Mouse (Mus musculus) gastrocnemius, adult 18-20 months (tissue): ENCODE data around the gene Ston1. TPM values are rescaled to one million over a fixed set of nuclear protein-coding genes. Genes with fewer than 3 reads are reported as not detected.
A peak's percentile ranks its signal among the peaks of the same experiment; 100 is the strongest.

Source experiments
- DNase-seq: peaks from one replicate; pipeline ENCODE4 v3.0.0; 2021; ENCODE audit warnings: low spot score
- total RNA-seq, 2 experiments: library from RNA; stranded (reverse); gene quantifications; 2 replicates each; pipeline ENCODE4 v1.2.3; 2021

Ston1 gene
- total RNA-seq, 2 experiments from 2014 or later: 5.1 to 6.2 TPM

DNA sequence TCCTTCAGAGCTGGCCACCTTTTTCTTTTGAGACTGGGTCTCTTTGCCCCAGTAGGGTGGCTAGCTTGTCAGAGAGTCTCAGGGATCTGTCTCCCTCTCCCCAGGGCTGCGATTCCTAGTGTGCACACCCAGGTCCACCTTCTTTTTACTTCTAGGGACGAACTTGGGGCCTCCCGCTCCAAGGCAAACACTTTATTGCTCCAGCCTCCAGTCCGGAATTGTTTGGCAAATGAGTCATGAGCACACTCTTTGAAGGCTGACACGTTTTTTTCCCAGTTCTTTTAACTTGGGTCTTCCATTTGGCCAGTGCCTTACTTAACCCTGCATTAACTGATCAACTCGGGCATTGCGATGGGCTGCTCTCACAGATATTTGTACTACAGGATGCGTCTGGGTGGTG, 14.1 kb upstream of the Ston1 start:
- no peak for DNase-seq

DNA sequence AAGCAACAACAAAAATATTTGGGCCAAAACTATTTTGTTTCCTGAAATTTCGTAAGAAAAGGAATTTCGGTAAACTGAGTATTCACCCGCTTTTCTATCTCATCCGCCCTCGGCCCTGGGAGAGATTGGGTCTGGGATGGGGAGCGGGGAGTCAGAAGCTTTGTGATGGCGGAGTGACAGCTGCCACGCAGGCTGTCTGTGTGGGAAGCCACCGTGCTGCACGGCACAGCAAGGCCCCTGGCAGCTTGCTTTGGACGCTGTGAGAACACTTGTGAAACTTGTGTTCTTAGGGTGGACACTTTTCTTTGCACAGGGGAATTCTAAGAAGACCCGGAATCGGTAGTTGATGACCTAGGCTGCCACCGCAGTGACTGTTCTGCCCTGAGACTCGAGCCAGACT, 10.1 kb upstream of the Ston1 start:
- no peak for DNase-seq

DNA sequence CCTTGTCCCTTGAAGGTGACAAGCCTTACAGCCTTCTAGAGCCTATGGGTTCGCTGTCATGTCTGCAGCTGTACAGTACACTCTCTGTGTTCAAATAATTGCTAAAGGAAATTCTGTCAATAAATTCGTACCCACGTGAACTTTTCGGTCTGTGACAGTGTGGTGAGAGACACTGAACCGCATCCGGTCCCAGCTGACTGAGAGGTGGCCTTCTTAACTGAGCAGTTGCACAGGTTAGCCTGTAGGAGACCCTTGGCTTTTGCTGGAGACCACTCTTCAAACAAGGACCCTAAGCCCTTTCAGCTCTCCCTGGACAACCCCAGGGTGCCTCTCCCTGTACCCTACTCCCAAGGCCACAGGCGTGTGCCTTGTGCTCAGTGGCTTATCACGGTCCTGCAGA, 9.3 kb upstream of the Ston1 start:
- DNase-seq: no peak

DNA sequence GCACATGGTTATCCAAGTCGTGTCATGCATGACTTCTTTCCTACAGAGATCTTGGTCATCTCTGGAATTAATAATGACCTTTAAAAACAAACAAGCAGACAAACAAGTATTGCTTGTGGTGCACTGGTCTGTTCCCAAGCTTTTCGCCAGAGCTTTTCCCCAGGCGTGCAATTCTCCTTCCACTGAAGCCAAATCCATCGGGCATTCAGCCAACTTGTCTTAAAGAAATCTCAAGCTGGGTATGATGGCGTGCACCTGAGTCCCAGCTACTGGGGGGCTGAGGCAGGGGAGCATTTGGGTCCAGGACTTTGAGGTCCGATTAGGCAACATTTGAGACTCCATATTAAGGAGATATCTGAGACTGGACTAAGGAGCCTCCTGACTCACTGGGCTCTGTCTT, 7.2 kb upstream of the Ston1 start:
- no peak for DNase-seq

DNA sequence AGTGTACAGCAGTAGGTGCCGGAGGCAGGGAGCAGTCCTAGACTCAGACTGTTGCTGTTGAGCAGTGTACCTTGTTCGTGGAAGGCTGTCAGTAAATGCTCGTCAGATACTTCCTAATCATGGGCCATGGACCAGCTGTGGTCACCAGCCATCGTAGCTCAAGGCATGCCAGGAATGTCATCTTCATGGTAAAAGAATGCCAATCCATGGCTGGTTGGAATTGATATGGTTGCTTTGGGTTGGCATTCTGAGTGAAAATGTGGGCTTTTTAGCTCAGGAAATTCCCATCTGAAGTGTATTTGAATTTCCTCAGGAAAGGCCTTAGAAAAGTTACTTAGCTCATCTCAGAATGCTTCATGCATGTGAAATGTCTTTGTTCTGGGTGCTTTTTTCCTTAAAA, 2.4 kb upstream of the Ston1 start:
- DNase-seq: no peak

DNA sequence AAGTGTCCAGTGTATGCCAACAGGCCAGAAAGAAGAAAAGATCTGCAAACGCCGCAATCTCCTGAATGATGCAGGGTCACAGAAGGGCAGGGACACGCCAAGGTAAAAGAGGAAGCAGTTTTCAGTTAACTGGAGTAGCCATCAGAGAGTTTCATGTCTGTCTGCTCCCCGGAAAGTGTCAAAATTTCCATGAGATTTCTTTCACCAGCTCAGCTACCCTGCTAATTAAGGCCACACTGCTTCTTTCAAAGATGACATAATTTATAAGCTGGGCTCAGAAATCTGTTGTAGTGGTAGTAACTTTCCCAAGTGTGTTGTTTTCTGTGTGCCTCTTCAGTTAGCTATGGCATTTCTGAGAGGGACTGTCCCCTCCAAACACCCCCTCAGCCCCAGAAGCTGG, 1.4 kb upstream of the Ston1 start:
- no peak for DNase-seq

DNA sequence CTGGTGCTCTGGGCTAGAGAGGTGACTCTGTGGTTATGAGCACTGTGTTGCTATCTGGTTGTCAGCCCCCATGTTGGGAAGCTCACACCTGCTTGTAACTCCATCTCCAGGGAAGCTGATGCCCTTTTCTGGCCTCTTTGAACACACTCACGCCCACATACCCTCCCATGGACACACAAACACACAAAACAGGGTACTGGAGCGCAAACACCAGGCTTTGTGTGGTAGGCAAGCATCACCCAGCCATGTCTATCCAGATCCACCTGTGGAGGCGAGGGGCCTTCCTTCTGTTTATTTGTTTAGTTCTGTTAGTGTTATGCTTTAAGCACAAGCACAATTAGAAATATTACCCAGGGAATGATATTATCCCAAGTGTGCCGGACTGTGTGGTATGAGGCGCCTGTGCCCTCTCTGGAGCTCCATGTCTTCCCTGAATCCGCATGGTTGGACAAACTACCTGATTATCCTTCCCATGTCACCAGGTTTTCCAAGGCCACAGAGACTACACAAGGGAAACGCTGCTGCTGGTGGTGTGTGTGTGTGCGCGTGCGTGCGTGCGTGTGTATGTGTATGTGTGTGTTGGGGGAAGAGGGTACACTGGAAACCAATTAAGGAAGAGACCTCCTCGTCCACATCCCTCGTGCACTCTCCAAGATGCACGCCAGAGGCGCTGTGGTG, 801 bp upstream of the Ston1 start:
- DNase-seq: no peak

DNA sequence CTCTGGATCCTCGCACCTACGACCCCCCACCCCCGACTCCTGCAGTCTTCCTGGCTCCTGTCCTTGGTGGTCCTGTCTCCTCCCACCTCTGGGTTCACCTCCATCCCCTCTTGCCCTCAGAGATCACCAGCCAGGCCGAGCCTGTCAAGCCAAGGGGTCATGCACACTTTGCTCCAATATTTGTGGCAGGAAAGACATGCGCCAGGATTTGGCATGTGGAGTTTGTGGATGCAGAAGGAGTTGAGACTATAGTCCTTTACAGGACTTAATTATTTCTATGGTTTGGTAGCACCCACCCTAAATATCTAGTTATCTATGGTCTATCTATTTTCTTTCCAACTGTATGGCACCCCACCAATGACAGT, 554 bp downstream of the Ston1 start:
- no peak for DNase-seq

DNA sequence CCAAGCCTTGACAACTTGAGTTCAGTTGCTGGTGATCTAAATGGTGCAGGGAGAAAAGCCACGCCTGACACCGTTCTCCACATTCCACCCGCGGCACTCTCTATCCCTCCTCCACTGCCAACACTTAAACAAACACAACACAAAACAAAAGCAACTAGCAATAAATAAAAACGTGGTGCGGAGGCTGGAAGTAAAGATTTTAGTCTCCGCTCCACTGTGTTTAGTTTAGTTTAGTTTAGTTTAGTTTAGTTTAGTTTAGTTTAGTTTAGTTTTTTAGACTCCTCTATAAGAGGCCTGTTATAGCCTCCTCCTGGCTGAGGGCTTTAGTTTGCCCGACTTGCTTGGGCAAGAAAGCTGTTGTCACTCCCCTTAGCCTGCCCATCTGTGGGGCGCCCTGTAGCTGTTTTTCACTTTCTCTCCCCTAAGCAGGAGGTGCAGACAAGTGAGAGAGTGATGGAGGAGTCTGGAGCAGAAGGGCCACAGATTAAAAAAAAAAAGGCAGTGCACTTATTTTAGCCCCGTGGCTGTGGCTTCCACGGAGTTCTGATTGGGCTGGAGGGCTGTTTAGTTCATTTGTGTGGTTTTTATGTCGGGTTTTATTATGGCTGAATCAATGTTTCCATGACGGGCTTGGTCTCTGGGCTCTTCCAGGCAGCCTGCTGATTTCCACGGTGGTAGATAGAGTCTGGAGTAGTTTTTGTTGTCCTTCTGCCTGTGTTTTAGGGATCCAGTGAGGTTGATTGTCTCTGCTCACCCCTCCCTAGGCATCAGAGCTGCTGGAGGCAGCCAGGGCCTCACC, 1.3 kb downstream of the Ston1 start:
- peak; percentile 7 for DNase-seq

DNA sequence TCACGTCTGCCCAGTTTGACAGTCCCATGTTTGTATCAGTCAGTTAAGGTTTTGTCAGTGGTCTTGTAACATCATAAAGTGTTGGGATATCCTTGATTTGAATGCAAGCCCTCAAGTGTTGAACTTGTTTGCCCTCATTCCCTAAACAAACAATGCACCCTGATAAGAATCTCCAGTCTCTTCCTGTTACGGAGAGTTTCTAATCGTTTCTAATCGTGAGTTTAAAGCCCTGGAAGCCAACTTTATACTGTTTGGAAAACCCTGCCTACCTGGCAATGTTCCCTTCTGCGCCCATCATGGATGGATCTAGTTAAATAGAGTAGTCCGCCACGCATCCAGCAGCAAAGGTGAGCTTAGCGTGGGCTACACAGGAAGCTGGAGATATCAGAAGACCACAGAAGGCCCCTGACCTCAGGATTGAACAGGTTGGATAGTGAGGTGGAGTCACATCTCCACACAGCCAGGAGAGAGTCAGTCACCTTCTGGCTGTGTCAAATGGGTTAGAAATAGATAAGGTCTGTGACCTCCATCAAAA, 3.1 kb downstream of the Ston1 start:
- no peak for DNase-seq

DNA sequence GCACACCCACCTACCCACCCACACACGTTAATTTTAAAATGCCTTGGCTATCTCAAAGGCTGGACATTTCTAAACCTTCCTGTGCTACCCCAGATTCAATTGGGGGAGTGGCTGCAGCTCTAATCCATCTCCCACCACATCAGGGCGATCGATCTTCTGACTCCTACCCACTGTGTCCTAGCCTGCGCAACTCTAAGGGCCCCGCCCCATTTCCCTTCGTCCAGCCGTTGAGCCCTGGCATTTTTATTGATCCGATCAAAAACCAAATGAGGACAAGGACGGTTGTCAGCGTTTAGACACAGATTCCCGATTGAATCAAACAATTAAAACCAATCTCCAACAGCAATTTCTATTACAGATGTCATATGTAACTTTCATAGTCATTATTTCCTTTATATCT, 6.5 kb downstream of the Ston1 start:
- no peak for DNase-seq

DNA sequence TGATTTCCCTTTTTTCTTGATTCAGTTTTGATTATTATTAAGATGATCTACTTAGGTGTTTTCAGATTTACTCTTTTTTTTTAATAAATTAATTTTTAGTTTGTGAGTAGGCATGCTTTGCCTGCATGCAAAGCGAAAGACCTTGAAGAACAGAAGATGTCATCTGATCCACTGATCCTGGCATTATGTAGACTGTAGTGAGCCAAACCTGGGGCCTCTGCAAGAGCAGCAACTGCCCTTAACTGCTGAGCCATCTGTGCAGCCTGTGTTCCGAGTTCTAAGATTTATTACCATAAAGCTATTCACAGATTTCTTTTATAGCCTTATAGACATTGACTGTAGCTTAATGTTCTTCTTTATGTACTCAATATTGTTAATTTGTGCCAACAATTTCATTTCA, 8.6 kb downstream of the Ston1 start:
- DNase-seq: no peak

DNA sequence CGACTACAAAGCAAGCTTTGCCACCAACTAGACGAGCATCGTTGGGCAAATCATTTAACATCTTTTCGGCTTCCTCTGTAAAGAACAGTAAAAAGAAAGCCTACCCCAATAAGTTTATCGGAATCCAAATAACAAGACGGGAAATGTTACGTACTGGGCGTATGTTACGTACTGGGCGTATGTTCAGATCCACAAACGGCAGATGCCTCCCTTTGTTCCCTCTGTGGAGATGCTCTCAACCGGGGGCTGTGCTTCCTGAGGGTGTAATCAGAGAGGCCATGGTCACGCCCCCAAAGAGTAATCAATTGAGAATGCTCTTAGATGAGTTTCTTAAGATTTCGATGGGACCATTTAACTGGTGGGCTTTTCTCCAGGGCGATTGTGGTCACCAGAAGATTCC, 11.9 kb downstream of the Ston1 start:
- DNase-seq: no peak

DNA sequence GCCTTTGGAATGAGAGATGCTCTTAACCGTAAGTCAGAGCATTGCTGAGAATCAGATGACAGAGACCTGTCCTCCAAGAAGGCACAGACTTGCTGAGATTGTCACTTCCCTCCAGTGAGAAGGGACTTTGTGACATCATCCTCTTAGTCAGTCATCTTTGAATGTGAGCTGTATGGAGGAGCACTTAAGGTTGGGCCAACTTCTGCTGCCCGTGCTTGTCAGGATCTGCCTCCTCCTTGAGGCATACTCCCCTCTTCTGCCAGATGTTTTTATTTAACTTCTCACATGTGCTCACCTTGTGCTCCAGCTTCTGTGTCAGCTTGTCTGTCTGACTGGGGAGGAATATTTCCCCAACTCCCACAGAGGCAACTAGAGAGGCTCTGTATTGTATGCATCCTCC, 13.6 kb downstream of the Ston1 start:
- no peak for DNase-seq

DNA sequence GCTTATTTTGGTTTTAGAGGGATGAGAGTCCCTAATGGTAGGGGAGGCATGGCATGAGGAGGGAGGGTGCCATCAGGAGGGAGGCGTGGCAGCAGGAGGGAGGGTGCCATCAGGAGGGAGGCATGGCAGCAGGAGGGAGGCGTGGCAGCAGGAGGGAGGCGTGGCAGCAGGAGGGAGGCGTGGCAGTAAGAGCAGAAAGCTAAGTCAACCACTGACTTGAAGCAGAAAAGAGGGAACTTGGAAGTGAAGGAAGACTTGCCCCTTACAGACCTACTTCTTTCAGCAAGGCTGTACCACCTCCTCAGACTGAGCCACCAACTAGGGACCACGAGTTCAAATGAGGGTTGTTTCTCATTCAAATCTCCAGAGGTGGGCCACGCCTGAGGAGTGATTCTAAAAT, 15.7 kb downstream of the Ston1 start:
- DNase-seq: no peak

DNA sequence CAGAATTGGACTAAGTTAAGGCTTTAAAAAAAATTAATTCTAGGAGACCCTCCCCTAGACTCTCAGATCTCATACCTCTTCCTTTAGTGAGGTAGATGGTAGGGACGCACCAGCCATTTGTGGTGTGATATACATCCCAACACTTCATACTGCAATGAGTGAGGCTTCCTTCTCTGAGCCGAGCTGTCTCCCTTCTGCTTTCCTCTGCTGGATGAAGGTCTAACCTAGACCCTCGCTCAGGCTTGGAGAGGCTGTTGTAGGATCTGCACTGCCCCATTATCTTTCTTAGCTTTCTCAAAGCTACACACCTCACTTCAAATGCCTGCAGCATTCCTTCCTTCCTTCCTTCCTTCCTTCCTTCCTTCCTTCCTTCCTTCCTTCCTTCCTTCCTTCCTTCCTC, 16.2 kb downstream of the Ston1 start:
- DNase-seq: no peak

DNA sequence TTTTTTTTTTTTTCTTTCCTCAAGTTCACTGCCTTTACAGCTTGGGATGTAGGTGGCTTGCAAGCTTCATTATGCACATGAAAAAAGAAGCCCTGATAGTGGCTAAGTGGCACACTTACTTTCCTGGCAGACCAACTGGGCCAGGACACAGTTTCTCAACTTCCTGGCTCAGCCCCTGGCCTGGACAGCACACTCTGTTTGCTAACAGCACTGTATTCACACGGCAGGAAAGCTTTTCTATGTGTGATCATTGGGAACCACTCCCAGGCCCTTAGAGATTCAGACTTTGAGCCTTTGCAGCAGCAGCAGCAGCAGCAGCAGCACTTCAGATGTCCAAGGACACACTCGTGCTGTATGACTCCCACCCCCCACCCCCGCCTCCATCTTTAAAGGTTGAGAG, 16.8 kb downstream of the Ston1 start:
- DNase-seq: no peak

DNA sequence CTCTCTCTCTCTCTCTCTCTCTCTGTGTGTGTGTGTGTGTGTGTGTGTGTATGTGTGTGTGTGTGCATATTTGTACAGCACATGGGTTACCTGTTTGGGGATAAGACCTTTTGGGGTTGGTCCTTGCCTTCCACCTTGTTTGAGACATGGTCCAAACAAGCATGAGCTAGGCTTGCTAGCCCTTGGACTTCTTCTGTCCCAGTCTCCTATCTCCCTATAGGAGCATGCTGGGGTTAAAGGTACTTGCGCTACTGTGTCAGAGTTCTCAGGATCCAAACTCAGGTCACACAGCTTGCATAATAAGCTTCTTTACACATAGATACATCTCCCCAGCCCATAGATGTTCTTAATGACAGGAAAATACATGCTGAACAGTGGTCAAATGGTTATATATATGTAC, 17.2 kb downstream of the Ston1 start:
- DNase-seq: no peak

DNA sequence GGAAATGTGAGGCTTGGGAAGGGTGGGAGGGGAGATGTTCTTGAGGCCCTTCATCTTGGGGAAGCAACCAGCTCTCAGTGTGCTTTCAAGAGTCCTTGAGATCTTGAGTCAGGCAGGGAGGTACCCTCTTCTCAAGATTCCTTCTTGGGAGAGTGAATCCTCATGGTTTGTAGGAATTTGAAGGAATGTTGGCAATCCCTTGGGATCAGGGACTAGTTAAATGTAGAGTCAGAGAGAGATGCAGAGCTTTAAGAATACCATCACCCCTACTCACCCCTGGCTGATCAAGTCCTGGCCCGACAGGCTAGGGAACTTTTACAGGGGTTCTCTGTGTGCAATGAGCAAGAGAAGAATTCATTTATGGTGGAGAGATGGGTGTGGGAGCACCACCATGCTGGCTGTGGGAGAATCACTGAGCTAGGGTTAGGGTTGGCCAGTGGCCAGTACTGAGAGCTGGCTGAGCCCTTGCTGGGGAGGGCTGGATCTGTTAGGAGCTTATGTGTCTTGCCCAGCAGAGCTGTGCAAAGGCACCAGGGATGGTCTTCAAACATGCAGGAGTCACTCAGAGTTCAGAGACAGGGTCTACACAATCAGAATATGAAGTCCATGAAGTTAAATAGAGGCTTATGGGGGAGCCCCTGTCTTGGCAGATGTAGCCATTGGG, 18.1 kb downstream of the Ston1 start:
- DNase-seq: no peak

DNA sequence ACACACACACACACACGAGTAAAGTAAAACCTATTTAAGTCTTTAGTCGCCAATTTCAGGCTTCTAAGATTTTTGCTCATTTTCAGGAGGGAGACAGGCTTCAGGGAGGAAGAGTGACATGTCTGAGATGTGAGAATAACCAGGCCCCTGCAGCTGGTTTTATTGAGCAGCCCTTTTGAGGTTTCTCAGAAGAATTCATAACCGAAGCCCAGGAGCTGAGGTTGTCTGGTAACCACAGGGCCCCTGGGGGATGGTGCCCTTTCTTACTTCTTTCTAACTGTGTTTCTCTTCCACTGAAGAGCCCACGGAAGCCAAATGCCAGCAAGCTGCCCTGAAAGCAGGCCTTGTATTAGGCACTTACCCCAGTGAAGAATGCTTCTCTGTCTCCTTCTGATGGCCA, 23.5 kb downstream of the Ston1 start:
- no peak for DNase-seq

DNA sequence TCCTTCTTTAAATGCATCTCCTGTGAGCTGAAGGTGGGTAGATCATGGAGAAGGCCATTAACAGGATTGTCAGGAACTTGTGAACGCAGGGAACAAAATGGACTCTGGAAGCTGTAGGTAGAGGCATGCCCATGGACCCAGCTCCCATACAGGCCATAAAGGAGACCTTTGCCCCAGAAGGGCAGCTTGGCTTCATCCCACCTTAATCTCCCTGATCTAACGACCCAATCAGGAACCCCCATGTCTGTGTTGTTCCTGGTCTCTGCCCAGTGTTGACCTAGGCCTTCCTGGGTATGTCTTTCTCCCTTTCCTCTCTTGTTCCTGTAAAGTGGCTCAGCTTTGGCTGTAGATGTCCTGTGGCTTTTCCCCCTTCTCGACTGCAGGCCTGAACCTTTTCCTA, 23.9 kb downstream of the Ston1 start:
- no peak for DNase-seq

DNA sequence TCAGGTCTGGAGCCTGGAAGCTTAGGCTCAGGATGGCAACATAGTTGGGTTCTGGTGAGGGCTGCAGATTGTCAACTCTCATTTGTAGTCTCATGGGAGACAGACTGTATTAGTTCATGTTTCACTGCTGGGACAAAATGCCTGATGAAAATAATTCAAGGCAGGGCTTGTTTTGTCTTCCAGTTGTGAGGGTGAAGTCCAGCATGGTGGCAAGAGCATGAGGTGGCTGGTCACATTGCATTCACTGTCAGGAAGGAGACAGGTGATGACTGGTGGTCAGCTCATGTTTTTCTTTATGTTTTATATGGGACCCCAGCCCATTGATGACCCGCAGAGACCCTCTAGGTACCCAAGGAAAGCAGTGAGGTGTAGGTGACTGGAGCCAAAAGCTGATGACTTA, 25.2 kb downstream of the Ston1 start:
- DNase-seq: no peak

DNA sequence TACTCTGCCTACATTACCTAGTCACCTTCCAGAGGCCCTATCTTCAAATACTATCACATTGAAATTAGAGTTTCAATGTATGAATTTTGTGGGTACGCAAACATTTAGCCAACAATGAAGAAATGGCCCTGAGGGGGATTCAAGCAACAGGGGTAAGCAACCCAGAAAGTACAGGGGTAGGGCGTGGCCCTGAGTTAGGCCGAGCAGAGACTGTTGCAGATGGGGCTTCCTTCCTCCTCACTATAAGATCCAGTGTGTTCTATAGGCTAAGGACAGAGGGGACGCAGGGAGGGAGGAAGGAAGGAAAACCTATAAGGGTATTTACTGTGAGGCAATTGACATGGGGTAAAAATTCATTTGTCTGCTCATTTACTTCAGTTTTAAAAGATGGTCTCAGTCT, 26.9 kb downstream of the Ston1 start:
- DNase-seq: no peak
